Mouse (Mus musculus): Measurements from ENCODE around the gene Uqcc3.
A peak's percentile ranks its signal among the peaks of the same experiment; 100 is the strongest.
"Not testable (repeated sequence)": the region's sequence is repeated elsewhere in the genome, so short reads cannot be mapped to it uniquely, and the experiment has no call there.

The Uqcc3 gene

DNA sequence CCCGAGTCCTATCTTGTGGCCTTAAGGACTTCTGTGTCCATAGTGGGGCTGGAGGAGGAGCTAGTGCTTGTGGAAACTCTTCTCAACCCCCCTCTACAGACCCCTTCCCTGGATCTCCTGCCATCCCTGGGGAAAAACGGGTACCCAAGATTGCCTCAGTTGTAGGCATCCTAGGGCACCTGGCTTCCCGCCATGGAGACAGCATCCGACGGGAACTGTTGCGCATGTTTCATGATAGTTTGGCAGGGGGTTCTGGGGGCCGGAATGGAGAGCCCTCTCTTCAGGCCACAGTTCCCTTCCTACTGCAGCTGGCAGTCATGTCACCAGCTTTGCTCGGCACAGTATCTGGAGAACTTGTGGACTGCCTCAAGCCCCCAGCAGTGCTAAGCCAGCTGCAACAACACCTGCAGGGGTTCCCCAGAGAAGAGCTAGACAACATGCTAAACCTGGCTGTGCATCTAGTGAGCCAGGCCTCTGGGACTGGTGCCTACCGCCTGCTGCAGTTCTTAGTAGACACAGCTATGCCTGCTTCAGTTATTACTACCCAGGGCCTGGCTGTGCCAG lies 14.8 kb upstream of the Uqcc3 start:
- no peak for DNase-seq (ENCODE audit: extremely low spot score, low spot score)

DNA sequence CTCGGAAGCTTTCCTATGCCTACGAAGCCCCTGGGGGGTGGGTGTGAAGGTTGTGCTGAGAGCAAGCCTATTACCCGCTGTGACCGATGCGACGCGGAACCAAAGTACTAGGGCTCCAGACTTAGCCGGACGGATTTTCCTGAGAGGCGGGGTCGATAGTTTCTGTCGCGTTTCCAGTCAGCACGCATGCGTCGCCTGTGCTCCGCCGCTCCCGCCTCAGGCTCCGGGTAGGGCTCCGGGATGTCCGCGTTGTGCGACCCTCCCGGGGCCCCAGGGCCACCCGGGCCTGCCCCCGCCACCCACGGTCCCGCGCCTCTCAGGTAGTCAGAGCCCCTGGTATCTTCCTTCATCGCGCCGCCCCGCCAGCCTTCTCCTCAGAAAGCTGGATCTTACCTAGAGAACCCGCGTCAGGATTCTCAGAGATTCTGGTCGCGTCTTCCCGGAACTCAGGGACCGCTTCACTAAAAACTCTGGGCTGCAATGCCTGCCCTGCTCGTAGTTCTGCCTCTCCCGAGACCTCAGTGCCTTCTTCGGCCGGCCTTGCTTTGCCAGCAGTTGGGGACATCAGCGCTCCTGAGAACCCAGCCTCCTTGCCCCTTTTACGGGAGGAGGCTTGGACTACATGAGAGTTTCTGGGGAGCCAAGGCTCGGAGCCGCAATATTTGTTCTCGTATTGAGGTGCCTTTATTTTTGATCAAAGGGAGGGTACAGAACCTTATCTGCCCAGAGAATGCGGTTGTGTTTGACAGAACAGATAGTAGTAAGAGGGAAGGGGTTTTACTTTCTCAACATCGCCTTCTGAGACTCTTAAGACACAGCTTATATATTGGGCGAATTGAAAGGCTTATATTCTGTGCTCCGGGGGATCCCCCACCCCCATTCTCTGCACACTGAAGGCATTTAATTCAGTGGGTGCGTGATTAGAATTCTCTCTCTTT lies 12.4 kb upstream of the Uqcc3 start, which contains the start of gene Ints5:
TSS of gene Ints5 (plus strand) at position 177 of the 938 bp plus-strand sequence.
- DNase-seq (ENCODE audit: extremely low spot score, low spot score) = peak; percentile 86

DNA sequence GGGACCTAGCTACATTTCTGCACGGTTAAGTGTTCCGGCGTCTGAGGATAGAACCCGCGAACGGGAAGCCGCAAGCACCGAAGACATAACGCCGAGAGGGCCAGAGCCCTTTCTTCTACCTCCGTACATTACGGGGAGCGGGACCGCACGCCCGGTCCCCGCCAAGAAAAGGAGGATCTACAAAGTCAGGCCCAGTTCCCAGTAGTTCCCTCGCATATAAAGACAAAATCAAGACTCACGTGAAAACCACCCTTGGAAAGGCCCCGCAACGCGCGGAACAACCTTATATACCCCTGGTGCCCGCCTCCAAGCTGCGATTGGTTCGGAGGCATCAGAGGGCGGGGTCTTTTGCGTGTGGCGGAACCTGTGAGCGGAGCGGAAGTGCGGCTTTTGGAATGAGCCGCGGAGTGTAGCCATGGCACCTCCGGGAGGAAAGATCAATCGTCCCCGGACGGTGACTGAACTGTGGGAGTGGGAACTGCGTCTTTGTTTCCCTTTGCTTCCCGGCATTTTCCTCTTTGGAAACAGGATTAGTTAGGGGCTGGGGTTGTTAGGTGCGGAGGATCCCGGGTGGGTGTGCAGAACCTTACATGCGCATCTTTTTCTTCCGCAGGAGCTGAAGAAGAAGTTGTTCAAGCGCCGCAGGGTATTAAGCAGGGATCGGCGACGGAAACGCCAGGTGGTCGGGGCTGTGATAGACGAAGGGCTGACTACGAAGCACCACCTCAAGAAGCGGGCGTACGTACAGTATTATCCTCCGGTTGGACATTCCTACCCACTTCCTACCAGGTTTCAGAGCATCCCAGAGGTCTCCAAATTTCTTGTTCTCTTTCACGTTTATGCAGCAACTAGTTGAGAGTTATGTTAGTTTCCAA lies 8.0 kb upstream of the Uqcc3 start, which contains the start of the genes 1810009A15Rik and Gm49416:
TSS of gene 1810009A15Rik (plus strand) at position 343 of the 875 bp plus-strand sequence.
TSS of gene Gm49416 (plus strand) at position 416 of the 875 bp plus-strand sequence.
- DNase-seq (ENCODE audit: extremely low spot score, low spot score) = peak; percentile 95

DNA sequence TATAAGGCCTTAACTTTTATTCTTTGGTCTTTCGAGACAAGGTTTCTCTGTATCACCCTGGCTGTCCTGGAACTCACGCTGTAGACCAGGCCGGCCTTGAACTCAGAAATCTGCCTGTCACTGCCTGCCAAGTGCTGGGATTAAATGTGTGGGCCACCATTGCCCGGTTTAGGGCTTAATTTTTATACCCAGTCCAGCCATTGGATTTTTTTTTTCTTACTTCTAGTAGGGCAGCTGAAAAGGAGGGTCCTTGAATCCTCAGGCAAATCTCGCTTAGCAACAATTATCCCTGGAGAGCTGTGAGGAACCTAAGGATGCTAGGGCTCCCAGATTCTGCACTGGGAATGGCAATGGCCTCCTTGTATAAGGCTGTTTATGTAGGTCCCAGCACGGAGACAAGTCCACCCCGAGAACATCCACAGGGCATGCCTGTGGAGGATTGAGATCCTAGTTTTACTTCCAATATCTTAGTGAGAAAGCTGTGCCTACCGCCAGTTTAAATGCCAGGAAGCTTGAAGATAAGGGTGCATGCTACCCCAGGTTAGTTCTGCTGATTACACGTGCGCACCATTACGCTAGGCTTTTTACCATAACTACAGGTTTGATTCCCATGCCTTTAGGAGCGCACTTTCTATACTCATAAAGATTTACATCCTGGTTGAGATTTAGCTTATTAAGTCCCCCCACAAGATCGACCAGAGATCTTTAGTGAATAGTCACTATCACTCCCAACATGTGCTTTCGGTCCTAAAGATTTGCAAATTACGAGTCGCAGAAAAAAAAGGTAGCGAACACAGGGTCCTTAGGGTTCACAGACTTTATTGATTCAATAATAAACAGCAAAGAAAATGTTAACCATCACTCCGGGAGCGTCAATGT lies 7.1 kb upstream of the Uqcc3 start:
- DNase-seq (ENCODE audit: extremely low spot score, low spot score) = no peak

DNA sequence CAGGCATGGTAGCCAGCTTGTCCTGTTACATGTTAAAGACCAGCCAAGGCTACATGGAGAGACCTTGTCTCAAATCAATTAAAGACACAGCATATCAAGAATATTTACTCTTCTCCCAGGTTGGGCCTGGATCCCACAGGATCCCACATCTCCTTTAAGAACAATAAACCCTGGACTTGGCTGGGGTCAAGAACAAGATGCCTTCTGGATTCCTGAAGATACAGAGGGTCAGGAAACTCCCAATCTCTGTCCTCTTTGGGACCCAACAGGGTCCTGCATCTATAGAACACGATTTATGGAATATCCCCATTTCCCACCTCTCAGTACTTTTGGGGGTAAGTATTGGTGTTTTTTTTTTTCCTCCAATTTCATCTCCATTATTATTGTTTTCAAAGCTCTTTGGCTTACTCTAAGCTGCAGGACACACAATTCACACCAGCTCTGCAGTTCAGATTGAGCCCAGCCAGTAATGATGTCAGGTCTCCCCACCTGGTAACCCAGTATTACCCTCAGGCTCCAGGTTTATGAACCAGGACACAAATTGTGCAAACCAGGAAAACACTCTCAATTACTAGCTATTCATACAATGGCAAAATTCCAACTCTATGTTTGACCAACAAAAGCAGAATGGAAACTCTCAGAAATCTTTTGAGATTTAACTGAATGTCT lies 6.3 kb upstream of the Uqcc3 start:
- no peak for DNase-seq (ENCODE audit: extremely low spot score, low spot score)

DNA sequence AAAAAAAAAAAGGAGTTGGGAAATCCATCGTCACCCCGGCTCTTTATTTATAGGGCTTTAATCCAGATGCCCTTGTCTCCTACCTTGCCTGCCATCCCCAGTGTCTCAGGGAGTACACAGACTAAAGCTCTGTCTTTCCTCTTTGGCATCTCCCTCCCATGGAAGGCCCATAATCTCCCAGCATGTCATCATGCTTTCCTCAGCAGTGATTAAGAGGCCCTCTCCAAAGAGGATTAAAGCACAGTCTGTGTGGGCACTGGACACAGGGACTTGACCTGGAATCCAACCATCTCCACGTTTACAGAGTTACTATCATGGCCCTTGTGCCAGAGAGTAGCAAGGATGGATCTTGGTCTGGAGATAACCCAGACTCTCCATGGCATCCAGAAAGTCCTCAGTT lies 2.9 kb upstream of the Uqcc3 start, which contains the start of the genes Lbhd1 and Gm49403:
TSS of gene Lbhd1 (plus strand) at position 117 of the 400 bp plus-strand sequence.
TSS of gene Gm49403 (plus strand) at position 315 of the 400 bp plus-strand sequence.
- DNase-seq (ENCODE audit: extremely low spot score, low spot score) = no peak

DNA sequence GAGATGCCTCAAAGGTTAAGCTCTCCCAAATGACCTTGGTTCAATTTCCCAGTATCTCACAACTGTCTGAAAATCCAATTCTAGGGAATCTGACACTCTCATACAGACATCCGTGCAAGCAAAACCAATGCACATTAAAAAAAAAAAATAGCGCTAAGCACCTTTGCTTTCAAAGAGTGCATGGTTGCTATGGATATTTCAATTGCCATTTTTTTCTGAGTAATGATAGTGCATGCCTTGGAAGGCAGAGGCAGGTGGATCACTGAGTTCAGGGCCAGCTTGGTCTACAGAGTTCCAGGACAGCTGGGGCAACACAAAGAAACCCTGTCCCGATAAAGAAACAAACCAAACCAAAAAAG lies 290 bp upstream of the Uqcc3 start:
- no peak for DNase-seq (ENCODE audit: extremely low spot score, low spot score)

DNA sequence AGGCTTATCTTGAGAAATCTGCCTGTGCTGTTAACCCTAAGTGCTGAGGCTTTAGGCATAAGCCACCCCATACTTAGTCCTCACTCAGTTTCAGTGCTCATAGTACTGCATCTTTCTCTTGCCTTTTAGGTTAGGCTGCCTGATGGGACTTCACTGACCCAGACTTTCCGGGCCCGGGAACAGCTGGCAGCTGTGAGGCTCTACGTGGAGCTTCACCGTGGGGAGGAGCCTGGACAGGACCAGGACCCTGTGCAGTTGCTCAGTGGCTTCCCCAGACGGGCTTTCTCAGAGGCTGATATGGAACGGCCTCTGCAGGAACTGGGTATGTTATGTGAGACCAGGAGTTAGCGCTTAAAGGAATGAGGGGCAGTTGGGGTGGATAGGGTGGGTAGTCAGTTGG lies 5.7 kb downstream of the Uqcc3 start:
- DNase-seq (ENCODE audit: extremely low spot score, low spot score) = no peak

DNA sequence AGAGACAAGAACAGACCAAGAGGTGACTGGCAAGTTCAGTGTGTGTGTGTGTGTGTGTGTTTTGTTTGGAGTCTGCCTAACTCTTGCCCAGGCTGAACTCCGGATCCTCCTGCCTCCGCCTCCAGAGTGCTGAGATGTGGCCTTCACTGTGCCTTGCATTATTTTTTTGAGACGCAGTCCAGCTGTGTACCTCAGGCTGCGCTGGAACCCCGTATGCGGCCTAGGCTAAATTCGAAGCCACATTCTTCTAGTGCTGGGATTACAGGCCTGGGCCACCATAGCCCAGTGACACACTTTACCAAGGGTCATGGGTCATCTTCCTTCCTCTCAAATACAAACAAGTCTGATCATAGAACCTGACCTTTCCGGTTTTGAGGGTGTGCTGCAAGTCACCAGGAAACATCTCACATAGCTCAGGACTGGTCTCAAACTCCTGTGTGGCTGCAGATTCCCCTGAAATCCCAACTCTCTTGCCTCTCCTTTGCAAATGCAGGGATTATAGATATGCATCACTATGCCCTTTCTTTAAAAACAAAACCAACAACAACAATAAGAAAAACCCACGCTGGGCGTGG lies 8.4 kb downstream of the Uqcc3 start:
- no peak for DNase-seq (ENCODE audit: extremely low spot score, low spot score)

DNA sequence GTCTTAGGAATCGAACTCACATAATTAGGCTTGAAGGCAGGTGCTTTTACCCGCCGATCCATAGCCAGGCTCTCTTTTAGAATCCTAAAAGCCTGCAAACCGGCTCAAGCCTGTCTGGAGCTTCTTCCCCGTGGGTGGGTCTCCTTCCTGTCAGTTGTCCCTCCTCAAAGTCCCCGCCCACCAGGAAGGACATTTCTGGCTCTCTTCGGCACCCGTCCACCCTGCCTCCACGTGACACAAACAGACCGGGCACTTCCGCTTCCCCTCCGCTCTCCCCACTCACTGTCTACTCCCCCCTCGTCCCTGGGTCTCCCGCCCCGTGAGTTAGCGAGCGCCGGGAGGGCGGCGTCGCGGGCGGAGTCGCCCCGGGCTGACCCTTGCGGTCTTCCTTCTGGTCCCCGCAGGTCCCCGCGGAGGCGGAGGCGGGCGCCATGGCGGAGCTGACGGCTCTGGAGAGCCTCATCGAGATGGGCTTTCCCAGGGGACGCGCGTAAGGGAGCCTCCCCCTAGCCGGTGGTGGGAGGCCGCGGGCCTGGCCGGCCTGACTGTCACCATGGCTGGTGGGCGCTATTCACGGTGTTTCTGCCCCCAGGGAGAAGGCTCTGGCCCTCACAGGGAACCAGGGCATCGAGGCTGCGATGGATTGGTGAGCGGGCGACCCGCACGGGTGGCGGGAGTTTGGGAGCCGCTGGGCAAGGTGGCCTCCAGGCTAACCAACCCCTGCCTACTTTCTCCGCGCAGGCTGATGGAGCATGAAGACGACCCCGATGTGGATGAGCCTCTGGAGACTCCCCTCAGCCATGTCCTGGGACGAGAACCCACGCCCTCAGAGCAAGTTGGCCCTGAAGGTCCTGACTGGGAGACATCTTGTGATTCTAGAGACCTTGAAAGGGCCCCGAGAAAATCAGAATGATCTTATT lies 9.2 kb downstream of the Uqcc3 start, which contains the start of gene Ubxn1:
TSS of gene Ubxn1 (plus strand) at position 230 of the 920 bp plus-strand sequence.
- DNase-seq (ENCODE audit: extremely low spot score, low spot score) = peak; percentile 95

DNA sequence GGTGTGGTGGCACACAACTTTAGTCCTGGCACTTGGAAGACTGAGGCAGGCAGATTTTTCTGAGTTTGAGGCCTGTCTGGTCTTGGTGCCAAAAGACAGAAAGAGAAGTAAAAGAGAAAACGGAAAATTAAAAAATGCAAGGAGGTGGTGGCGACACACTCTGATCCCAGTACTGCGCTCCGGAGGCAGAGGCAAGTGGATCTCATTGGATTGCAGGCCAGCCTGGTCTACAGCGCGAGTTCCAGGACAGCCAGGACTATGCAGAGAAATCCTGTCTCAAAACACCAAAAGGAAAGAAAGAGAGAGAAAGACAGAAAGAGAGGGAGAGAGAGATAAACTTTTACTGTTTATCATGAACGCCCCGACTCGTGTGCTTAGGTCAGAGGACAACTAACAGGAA lies 9.9 kb downstream of the Uqcc3 start:
- DNase-seq (ENCODE audit: extremely low spot score, low spot score) = no peak

DNA sequence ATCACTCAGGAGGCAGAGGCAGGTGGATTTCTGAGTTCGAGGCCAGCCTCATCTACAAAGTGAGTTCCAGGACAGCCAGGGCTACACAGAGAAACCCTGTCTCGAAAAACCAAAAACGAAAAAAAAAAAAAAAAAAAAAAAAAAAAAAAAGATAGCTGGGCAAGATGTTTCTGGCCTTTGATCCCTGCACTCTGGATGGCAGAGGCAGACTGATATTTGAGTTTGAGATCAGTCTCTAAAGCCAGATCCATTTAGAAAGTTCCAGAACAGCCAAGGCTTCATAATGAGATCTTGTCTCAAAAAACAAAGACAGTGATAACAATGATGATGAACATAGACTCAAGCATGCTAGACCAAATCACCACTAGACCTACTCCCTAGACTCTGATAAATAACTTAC lies 10.3 kb downstream of the Uqcc3 start:
- not testable (repeated sequence) for DNase-seq (ENCODE audit: extremely low spot score, low spot score)

DNA sequence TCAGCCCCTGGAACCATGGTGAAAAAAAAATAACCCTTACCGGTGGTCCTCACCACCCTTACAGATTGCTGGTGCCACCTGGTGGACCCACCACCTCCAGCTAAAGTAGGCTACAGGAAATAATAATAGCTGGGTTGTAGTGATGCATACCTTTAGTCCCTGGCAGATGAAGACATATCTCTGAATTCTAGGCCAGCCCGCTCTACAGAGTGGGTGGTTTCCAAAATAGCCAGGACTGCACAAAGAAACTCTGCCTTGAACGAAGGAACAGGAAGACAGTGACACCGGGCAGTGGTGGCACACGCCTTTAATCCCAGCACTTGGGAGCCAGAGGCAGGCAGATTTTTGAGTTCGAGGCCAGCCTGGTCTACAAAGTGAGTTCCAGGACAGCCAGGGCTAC lies 16.5 kb downstream of the Uqcc3 start:
- DNase-seq (ENCODE audit: extremely low spot score, low spot score) = no peak

DNA sequence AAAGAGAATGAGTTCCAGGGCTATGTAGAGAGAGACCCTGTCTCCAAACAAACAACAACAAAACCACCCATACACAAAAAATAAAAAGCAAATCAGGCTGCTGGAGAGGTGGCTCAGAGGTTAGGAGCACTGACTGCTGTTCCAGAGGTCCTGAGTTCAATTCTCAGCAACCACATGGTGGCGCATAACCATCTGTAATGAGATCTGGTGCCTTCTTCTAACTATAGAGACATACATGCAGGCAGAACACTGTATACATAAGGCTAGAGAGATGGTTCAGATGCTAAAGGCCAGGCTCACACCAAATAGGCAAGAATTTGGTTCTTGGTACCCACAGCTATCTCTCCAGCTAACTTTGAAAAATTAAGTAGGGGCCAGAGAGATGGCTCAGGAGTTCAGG lies 21.7 kb downstream of the Uqcc3 start:
- DNase-seq (ENCODE audit: extremely low spot score, low spot score) = peak; percentile 23

DNA sequence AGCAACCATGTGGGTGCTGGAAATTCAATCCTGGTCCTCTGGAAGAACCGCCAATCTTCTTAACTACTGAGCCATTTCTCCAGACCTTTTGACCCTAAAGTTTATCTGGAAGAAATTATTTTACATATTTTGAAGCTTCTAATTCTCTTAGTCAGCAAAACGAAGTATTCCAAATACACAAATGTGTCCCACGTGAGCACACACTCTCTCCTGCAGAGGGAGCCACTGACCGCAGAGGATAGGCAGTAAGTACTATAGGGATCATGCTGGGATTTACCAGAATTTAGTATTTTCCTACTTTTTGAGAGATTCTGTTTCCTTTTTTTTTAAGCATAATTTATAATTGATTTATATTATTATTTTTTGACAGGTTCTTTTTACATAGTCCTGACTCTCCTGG lies 23.0 kb downstream of the Uqcc3 start:
- DNase-seq (ENCODE audit: extremely low spot score, low spot score) = no peak

DNA sequence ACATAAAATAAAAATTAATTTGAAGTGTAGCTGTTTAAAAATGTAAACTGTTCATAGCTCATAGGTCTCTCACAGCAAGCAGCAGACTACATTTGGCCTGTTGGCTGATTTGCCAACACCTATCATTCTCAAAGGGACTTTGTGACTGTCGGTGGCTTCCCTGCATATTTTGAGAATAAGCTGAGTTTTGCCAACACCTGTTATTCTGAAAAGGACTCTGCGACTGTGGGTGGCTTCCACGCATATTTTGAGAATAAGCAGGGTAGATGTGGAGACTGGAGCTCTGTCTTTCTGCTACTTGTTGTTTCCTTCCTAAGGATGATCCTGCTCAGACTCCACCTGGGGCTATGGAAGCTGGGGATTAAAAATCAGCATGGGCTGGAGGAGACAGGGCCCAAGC lies 27.6 kb downstream of the Uqcc3 start:
- DNase-seq (ENCODE audit: extremely low spot score, low spot score) = no peak

DNA sequence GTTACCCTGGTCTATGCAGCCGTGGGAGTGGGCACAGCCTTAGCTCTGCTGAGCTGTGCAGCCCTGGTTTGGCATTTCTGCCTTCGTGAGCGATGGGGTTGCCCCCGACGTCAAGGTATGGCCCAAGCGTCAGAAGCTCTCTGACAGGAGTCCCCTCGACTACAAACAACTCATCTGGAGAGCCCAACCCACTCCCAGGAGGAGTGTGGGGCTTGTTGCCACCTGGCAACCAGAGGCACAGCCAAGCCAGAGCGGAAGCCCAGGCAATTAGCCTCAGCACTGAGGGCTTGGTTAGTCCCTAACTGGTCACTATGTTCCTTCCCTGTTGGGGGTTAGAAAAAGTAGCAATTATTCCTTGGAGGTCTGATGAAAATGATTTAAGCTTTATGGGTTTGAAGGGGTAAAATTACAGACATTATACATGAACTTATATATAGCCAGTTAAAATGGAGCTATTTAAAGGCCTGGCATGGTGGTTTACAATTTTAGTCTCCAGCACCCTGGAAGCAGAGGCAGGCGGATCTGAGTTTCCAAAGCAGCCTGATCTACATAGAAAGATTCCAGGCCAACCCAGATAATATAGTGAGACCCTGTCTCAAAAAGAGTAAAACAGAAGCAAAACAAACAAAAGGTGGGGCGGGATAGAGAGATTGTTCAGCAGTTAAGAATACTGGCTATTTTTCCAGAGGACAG lies 28.3 kb downstream of the Uqcc3 start:
- no peak for DNase-seq (ENCODE audit: extremely low spot score, low spot score)

DNA sequence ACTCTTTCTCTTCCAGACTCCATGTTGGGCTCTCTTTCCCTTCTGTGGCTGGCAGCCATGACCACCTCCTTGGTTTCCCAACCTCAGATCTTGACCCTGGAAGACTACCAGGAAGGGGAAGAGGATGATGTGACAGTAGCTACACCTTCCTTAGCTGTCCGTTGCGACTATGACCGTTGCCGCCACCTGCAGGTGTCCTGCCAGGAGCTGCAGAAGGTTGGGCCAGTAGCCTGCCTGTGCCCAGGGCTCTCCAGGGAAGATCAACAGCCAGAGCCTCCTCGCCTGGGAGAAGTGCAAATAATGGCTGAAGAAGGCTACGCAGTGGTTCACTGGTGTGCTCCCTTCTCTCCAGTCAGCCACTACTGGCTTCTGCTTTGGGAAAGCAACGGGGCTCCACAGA lies 29.1 kb downstream of the Uqcc3 start:
- DNase-seq (ENCODE audit: extremely low spot score, low spot score) = no peak

Measured in neural tube, embryonic 10.5 days (tissue).